In genomic region chr5:111577441-111577840, GRCm38 (mm10) we compare ENCODE assay signal across 8 mouse cellular contexts.
A peak's percentile ranks its signal among the peaks of the same experiment; 100 is the strongest.
DNase-seq lines count a peak whose midpoint lies in the region; ATAC-seq and TF ChIP-seq lines count a peak whose summit lies in the region.

No protein-coding gene starts in this region.

- no peak for TF ChIP-seq EP300 in lung, postnatal 0 days (IDR thresholded peaks at IDR 0.05)

- no peak for ATAC-seq in forebrain, embryonic 16.5 days
- no peak for ATAC-seq in embryonic facial prominence, embryonic 13.5 days (ENCODE audit: insufficient number of reproducible peaks, insufficient read depth, low FRiP score, low TSS enrichment, low read depth)
- no peak for ATAC-seq in hindbrain, embryonic 11.5 days (ENCODE audit: low FRiP score)
- peak; percentile 32; the same call in 1 of the 2 replicates for ATAC-seq in lung, postnatal 0 days

- peak overlapping the region; percentile 92 for H3K27ac ChIP-seq in forebrain, embryonic 10.5 days
- no peak overlapping the region for H3K27ac ChIP-seq in forebrain, embryonic 16.5 days (ENCODE audit: low read length)
- peak overlapping the region; percentile 80 for H3K27ac ChIP-seq in embryonic facial prominence, embryonic 13.5 days
- H3K27ac ChIP-seq in hindbrain, embryonic 11.5 days (ENCODE audit: low read depth, low read length), result peak overlapping the region; percentile 65
- H3K27ac ChIP-seq in lung, postnatal 0 days (ENCODE audit: low read length), result no peak overlapping the region

- peak; percentile 13; the same call in 1 of the 2 replicates for TF ChIP-seq CTCF in lung, postnatal 0 days (IDR thresholded peaks at IDR 0.05)

- H3K4me1 ChIP-seq in forebrain, embryonic 10.5 days, result peaks cover 97% of the 10 kb centered on the region
- H3K4me1 ChIP-seq in forebrain, embryonic 16.5 days (replicated peaks; ENCODE audit: control insufficient read depth, insufficient read depth, low read length), result peaks cover 62% of the 10 kb centered on the region
- peaks cover 81% of the 10 kb centered on the region for H3K4me1 ChIP-seq in embryonic facial prominence, embryonic 13.5 days
- peaks cover 57% of the 10 kb centered on the region for H3K4me1 ChIP-seq in hindbrain, embryonic 11.5 days (replicated peaks; ENCODE audit: control insufficient read depth, insufficient read depth, low read length)
- H3K4me1 ChIP-seq in lung, postnatal 0 days (ENCODE audit: insufficient read depth, low read depth, low read length), result 0 out of 2 replicates have a peak, but pooled peaks cover 3% of the 10 kb centered on the region

- H3K9me3 ChIP-seq in forebrain, embryonic 10.5 days, result no peaks in the 10 kb centered on the region
- H3K9me3 ChIP-seq in forebrain, embryonic 16.5 days (ENCODE audit: control insufficient read depth, low read length), result no peaks in the 10 kb centered on the region
- H3K9me3 ChIP-seq in embryonic facial prominence, embryonic 13.5 days, result no peaks in the 10 kb centered on the region
- no peaks in the 10 kb centered on the region for H3K9me3 ChIP-seq in hindbrain, embryonic 11.5 days (ENCODE audit: control insufficient read depth, low read length)
- H3K9me3 ChIP-seq in lung, postnatal 0 days (ENCODE audit: low read length), result no peaks in the 10 kb centered on the region

- H3K9ac ChIP-seq in forebrain, embryonic 16.5 days (replicated peaks; ENCODE audit: low read depth, low read length), result no peak overlapping the region
- peak overlapping the region; percentile 51 for H3K9ac ChIP-seq in embryonic facial prominence, embryonic 13.5 days
- H3K9ac ChIP-seq in hindbrain, embryonic 11.5 days (ENCODE audit: low read depth, low read length), result no peak overlapping the region
- H3K9ac ChIP-seq in lung, postnatal 0 days (replicated peaks; ENCODE audit: low read depth), result no peak overlapping the region

- no peak overlapping the region for H3K4me3 ChIP-seq in forebrain, embryonic 10.5 days
- H3K4me3 ChIP-seq in forebrain, embryonic 16.5 days (replicated peaks; ENCODE audit: low read length), result no peak overlapping the region
- no peak overlapping the region for H3K4me3 ChIP-seq in embryonic facial prominence, embryonic 13.5 days
- H3K4me3 ChIP-seq in hindbrain, embryonic 11.5 days (ENCODE audit: low read depth, low read length), result no peak overlapping the region
- H3K4me3 ChIP-seq in lung, postnatal 0 days (ENCODE audit: low read depth, low read length), result no peak overlapping the region

- H3K27me3 ChIP-seq in forebrain, embryonic 10.5 days (ENCODE audit: poor library complexity, severe bottlenecking), result peaks cover 46% of the 10 kb centered on the region
- no peaks in the 10 kb centered on the region for H3K27me3 ChIP-seq in forebrain, embryonic 16.5 days (replicated peaks; ENCODE audit: control insufficient read depth, insufficient read depth, low read length)
- H3K27me3 ChIP-seq in embryonic facial prominence, embryonic 13.5 days, result no peaks in the 10 kb centered on the region
- H3K27me3 ChIP-seq in hindbrain, embryonic 11.5 days (ENCODE audit: control insufficient read depth, insufficient read depth, low read length), result no peaks in the 10 kb centered on the region
- no peaks in the 10 kb centered on the region for H3K27me3 ChIP-seq in lung, postnatal 0 days (replicated peaks; ENCODE audit: insufficient read depth, low read length)

- no peak for DNase-seq in forebrain, embryonic 10.5 days (ENCODE audit: extremely low spot score, low spot score)
- no peak for DNase-seq in hindbrain, embryonic 11.5 days (ENCODE audit: low spot score)
- peak; percentile 54 for DNase-seq in lung, postnatal 0 days (ENCODE audit: low spot score)
- no peak for DNase-seq in frontal cortex, postnatal 14 days (ENCODE audit: low spot score in 2 of 2)
- DNase-seq in ovary, postnatal 14 days (ENCODE audit: low spot score), result no peak
- no peak for DNase-seq in cerebellum, postnatal 36 days

- no peaks in the 10 kb centered on the region for H3K36me3 ChIP-seq in forebrain, embryonic 10.5 days (replicated peaks)
- no peaks in the 10 kb centered on the region for H3K36me3 ChIP-seq in forebrain, embryonic 16.5 days (ENCODE audit: control insufficient read depth, insufficient read depth)
- no peaks in the 10 kb centered on the region for H3K36me3 ChIP-seq in embryonic facial prominence, embryonic 13.5 days
- H3K36me3 ChIP-seq in hindbrain, embryonic 11.5 days (ENCODE audit: control insufficient read depth, insufficient read depth, low read length), result no peaks in the 10 kb centered on the region
- H3K36me3 ChIP-seq in lung, postnatal 0 days (ENCODE audit: insufficient read depth, low read length), result no peaks in the 10 kb centered on the region

- H3K4me2 ChIP-seq in forebrain, embryonic 16.5 days (ENCODE audit: low read length), result no peak overlapping the region
- H3K4me2 ChIP-seq in embryonic facial prominence, embryonic 13.5 days, result no peak overlapping the region
- no peak overlapping the region for H3K4me2 ChIP-seq in hindbrain, embryonic 11.5 days (replicated peaks; ENCODE audit: low read depth, low read length)
- no peak overlapping the region for H3K4me2 ChIP-seq in lung, postnatal 0 days (replicated peaks; ENCODE audit: low read depth, low read length)

- 68% methylated on average over 5 of the region's 5 CpGs for WGBS in forebrain, embryonic 10.5 days
- 15% methylated on average over 5 of the region's 5 CpGs for WGBS in forebrain, embryonic 16.5 days
- 19% methylated on average over 5 of the region's 5 CpGs for WGBS in embryonic facial prominence, embryonic 13.5 days
- WGBS in hindbrain, embryonic 11.5 days, result 51% methylated on average over 5 of the region's 5 CpGs
- 13% methylated on average over 5 of the region's 5 CpGs for WGBS in lung, postnatal 0 days

Comparison
In these comparisons a context has a peak if more than half of its experiments do, and no peak if none do; other contexts are left out.
1. H3K27ac ChIP-seq: peak in forebrain, embryonic 10.5 days (single experiment), embryonic facial prominence, embryonic 13.5 days (single experiment) and hindbrain, embryonic 11.5 days (single experiment); none in forebrain, embryonic 16.5 days (single experiment) and lung, postnatal 0 days (single experiment).